Mouse (Mus musculus) hindbrain, embryonic 13.5 days (tissue): ENCODE results near the gene Olfr282. TPM values are rescaled to one million over a fixed set of nuclear protein-coding genes. Genes with fewer than 3 reads are reported as not detected.
"Not testable (repeated sequence)": the region's sequence is repeated elsewhere in the genome, so short reads cannot be mapped to it uniquely, and the experiment has no call there.

Source experiments
- ATAC-seq: fragments of 200-750 bp; cut with Nextera tagmentation; 2 replicates; pipeline ENCODE4 v1.8.0; 2017; ENCODE audit warnings: moderate TSS enrichment; ENCODE audit not compliant: low FRiP score
- H3K27ac ChIP-seq: fragments of 300-500 bp; sonication (generic); 2 replicates; pipeline ENCODE4 v1.5.1; 2015; ENCODE audit warnings: inconsistent platforms, mild to moderate bottlenecking, moderate library complexity
- H3K27me3 ChIP-seq: fragments of 300-500 bp; sonication (generic); 2 replicates; pipeline ENCODE4 v1.6.1; 2015; ENCODE audit warnings: mild to moderate bottlenecking, inconsistent platforms
- H3K36me3 ChIP-seq: fragments of 300-500 bp; sonication (generic); 2 replicates; pipeline ENCODE4 v1.6.1; 2015; ENCODE audit warnings: mild to moderate bottlenecking, inconsistent platforms
- H3K4me1 ChIP-seq: fragments of 300-500 bp; sonication (generic); replicated peaks from 2 replicates; pipeline ENCODE4 v1.6.1; 2015; ENCODE audit warnings: inconsistent platforms
- H3K4me2 ChIP-seq: fragments of 300-500 bp; sonication (generic); 2 replicates; pipeline ENCODE4 v1.6.1; 2015; ENCODE audit warnings: inconsistent platforms, mild to moderate bottlenecking, moderate library complexity
- H3K4me3 ChIP-seq: fragments of 300-500 bp; sonication (generic); 2 replicates; pipeline ENCODE4 v1.5.1; 2015; ENCODE audit warnings: mild to moderate bottlenecking, inconsistent platforms
- H3K9ac ChIP-seq: fragments of 300-500 bp; sonication (generic); 2 replicates; pipeline ENCODE4 v1.6.1; 2015; ENCODE audit warnings: mild to moderate bottlenecking, inconsistent platforms
- H3K9me3 ChIP-seq: fragments of 300-500 bp; sonication (generic); 2 replicates; pipeline ENCODE4 v1.6.1; 2016; ENCODE audit warnings: inconsistent platforms
- WGBS: fragments of 180-500 bp; shearing (Covaris S2); methylation state at CpG from one replicate; pipeline ENCODE4 v1.1.7; 2015; 5-methylcytosine and 5-hydroxymethylcytosine counted together
- polyA plus RNA-seq: library from polyadenylated mRNA; unstranded; fragments of >200 nt; fragmentation: Nextera tagmentation; extraction: Ambion mirVana; gene quantifications from 2 replicates; pipeline ENCODE4 v1.2.1, GENCODE M21; 2015

The Olfr282 gene
- not detected in 2 replicates for polyA plus RNA-seq

DNA sequence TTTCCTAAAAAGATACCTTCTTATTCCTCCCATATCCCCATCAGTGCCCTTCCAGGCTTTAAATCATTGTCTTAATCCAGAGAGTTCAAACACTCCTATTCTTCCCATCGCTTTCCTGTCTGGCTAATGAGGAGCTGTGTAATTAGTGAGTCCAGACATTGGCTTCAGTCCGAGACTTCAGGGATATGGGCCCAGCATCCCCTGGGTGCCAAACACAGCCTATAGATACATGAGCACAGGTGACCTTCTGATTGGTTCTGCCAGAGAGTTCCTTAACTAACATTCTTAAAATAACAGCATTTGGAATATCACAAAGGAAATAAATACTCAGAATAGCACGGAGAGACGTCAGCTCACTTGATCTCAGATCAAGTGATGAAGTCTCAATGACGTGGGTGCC, at the start of gene Olfr282:
Gene Olfr282 (plus strand): TSS at position 301 of the 400 bp plus-strand sequence.
- H3K4me1 ChIP-seq, H3K9me3 ChIP-seq, H3K9ac ChIP-seq, H3K4me3 ChIP-seq, H3K27ac ChIP-seq, H3K27me3 ChIP-seq, ATAC-seq, H3K4me2 ChIP-seq, H3K36me3 ChIP-seq: not testable (repeated sequence)
- 85% methylated on average over 5 of the region's 5 CpGs for WGBS

DNA sequence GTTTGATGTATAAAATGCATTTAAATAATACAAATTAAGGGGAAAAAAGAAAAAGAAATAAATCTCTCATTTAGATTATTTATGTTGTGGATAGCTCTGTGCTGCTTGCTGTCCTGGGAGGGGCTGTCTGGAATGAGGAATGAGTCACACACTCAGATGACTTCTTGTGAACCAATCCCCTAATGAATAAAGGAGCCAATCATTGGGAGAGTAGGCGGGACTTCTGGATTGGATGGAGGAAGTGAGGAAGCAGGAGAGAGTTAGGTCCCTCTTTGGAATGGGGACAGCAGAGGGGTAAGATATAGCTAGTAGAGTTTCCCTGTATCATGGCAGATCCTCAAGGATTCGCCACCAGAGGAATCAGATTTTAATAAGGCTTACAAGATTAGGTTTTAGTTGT, 43.4 kb upstream of the Olfr282 start:
- H3K4me1 ChIP-seq = no peaks in the 10 kb centered on the region
- H3K27me3 ChIP-seq = no peaks in the 10 kb centered on the region
- no peak overlapping the region for H3K4me3 ChIP-seq
- 72% methylated on average over 2 of the region's 2 CpGs for WGBS
- no peak overlapping the region for H3K27ac ChIP-seq
- ATAC-seq = no peak
- no peak overlapping the region for H3K4me2 ChIP-seq
- no peaks in the 10 kb centered on the region for H3K36me3 ChIP-seq
- no peaks in the 10 kb centered on the region for H3K9me3 ChIP-seq
- H3K9ac ChIP-seq = no peak overlapping the region

DNA sequence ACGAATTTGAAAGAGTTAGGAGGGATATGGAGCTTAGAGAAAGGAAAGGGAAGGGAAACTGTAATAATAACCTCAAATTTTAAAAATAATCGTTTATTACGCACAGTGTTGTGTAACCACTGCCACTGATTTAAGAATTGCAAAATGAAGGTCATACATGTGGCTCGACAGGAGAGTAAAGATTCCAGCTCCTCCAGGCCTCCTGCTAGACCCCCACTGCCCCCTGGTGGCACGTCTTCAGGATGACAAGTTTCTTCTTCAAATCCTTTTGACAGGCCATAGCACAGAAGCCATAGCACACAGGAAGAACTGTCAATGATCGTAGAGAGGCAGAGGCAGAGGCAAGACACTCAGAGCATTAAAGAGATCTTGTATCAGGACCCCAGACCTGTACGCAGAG, 41.2 kb upstream of the Olfr282 start:
- ATAC-seq = no peak
- Histone ChIP-seq H3K4me1 (no peaks in the 10 kb centered on the region), H3K27me3 (no peaks in the 10 kb centered on the region), H3K4me2 (no peak overlapping the region), H3K36me3 (no peaks in the 10 kb centered on the region), H3K9me3 (no peaks in the 10 kb centered on the region), H3K4me3 (no peak overlapping the region), H3K9ac (no peak overlapping the region), H3K27ac (no peak overlapping the region)
- 39% methylated on average over 7 of the region's 7 CpGs for WGBS

DNA sequence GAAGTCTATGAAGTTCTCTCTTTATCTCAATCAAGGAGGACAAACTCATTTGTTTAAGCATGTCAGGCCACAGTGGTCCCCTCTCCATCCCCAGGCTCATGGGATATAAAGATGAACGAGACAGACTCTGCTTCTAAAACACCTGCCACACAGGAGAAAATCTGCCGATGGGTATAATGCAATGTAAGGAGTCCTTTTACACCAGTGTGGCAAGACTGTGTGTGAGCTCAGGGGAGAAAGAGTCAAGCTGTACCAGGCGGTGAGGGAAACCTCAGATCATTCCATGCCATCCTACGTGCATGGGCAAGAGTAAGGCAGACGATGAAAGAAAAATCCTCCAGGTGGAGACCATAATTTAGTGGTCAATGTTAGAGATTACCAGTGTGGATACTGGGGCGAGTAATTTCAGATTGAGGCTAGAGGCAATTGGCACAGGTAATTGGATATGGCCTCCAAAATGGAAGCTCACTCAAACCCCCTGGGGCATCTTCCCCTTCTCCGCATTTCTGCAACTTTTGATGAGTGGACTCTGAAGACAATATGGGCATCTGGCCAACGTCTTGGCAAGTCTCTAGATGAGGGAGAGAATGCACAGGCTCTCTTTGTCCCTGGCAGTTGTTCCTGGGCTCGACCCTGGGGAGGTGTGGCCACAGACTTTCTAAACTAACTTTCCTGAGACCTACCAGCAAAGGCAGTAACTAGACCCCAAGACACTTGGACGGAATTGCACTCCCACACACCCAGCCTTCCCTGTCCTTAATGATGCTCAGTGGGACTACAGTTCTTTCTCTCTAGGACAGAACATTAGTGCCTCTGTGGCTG, 39.7 kb upstream of the Olfr282 start:
- Histone ChIP-seq H3K27ac (no peak overlapping the region), H3K4me2 (no peak overlapping the region), H3K9me3 (no peaks in the 10 kb centered on the region), H3K4me1 (no peaks in the 10 kb centered on the region), H3K36me3 (no peaks in the 10 kb centered on the region), H3K4me3 (no peak overlapping the region), H3K9ac (no peak overlapping the region), H3K27me3 (no peaks in the 10 kb centered on the region)
- 80% methylated on average over 10 of the region's 10 CpGs for WGBS
- ATAC-seq = no peak

DNA sequence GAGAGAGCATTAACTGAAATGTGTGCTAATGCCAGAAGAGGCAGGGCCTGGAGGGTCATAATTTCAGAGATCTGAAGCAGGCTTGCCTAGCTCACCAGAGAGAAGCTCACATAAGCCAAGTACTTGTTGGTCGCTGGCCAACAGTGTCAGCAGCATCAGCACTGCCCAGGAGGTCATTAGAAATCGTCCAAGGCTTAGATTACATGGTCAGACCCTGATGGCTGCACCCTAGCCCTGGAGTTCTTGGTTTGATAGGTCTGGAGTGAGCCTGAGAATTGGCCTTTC, 39.2 kb upstream of the Olfr282 start:
- no peaks in the 10 kb centered on the region for H3K9me3 ChIP-seq
- H3K4me2 ChIP-seq = no peak overlapping the region
- H3K27me3 ChIP-seq = no peaks in the 10 kb centered on the region
- H3K36me3 ChIP-seq = no peaks in the 10 kb centered on the region
- no peak overlapping the region for H3K9ac ChIP-seq
- H3K4me3 ChIP-seq = no peak overlapping the region
- whole genome bisulfite sequencing = 49% methylated on average over 2 of the region's 2 CpGs
- no peak overlapping the region for H3K27ac ChIP-seq
- no peaks in the 10 kb centered on the region for H3K4me1 ChIP-seq
- no peak for ATAC-seq

DNA sequence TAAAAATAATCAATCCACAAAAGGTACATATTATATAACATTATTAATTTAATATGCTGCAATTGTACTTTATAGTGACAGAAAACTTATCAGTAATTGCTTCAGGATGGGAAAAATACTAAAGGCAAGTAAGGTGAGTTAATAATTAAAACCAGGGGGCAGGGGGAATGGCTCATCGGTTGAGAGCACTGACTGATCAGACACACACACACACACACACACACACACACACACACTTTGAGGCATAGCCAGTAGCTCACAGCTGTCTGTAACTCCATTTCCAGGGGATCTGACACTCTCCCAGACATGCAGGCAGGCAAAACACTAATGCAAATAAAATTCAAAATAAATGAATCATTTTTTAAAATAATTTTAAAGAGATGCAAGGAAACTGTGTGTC, 33.9 kb upstream of the Olfr282 start:
- no peaks in the 10 kb centered on the region for H3K27me3 ChIP-seq
- H3K9ac ChIP-seq = no peak overlapping the region
- H3K9me3 ChIP-seq = no peaks in the 10 kb centered on the region
- H3K4me2 ChIP-seq = no peak overlapping the region
- ATAC-seq = no peak
- WGBS = 85% methylated on average over 1 of the region's 1 CpGs
- no peak overlapping the region for H3K27ac ChIP-seq
- H3K36me3 ChIP-seq = no peaks in the 10 kb centered on the region
- H3K4me3 ChIP-seq = no peak overlapping the region
- H3K4me1 ChIP-seq = no peaks in the 10 kb centered on the region

DNA sequence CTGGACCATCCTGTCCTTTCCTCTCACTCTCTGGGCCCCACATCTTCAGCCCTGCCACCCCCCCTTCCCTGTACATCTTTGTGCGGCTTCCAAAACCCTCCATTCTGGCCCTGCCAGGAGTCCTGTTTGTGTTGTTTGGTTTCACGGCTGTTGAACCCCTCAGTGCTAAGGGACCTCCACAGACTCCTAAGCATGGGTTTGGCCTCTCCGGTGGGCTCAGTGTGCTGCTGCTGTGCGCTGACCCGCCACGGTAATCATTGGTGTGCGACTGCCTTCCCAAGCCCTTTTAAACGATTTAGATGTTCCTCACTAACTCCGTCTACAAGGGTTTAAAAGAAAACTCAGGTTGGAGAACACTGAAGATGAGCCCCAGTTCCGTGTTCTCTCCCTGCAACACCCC, 28.7 kb upstream of the Olfr282 start:
- WGBS = 88% methylated on average over 10 of the region's 10 CpGs
- Histone ChIP-seq H3K4me1 (no peaks in the 10 kb centered on the region; the same call in 1 of the 2 replicates), H3K9ac (no peak overlapping the region), H3K27me3 (no peaks in the 10 kb centered on the region), H3K4me2 (no peak overlapping the region), H3K4me3 (no peak overlapping the region), H3K9me3 (peaks cover 3% of the 10 kb centered on the region; the same call in 1 of the 2 replicates), H3K36me3 (no peaks in the 10 kb centered on the region), H3K27ac (no peak overlapping the region)
- ATAC-seq = no peak

DNA sequence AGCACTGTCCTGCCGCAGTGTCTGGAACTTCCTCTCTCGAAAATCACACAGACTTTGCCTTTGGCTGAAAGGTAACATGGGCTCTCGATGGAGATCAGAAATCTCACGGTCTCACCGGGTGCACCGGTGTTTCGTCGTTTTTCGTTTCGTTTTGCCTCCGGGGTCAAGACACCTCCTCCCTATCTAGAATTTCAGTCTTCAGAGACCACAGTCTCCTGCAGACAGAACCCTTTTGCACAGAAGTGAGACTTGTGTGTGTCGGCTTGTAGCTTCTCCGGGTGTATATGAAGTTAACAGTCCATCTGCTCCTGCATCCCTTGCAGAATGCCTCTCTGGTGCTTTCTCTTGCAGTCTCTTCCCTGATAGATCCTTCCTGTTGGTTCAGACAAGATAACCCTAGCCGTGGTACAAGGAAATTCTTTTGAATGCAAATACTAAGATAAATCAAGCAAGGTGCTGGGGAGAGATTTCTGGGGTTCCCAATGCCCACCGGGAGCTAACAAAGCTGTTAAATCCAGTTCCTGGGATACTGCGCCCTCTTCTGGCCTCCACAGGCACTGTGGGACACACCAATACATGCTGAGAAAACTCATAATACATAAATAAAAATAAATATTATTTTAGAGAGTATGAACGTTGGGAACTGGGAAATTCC, 22.5 kb upstream of the Olfr282 start:
- Histone ChIP-seq H3K4me1 (no peaks in the 10 kb centered on the region), H3K9me3 (peaks cover 3% of the 10 kb centered on the region; the same call in 1 of the 2 replicates), H3K9ac (no peak overlapping the region), H3K4me3 (no peak overlapping the region), H3K27me3 (no peaks in the 10 kb centered on the region), H3K27ac (no peak overlapping the region), H3K36me3 (no peaks in the 10 kb centered on the region), H3K4me2 (no peak overlapping the region)
- WGBS = 73% methylated on average over 17 of the region's 17 CpGs
- no peak for ATAC-seq

DNA sequence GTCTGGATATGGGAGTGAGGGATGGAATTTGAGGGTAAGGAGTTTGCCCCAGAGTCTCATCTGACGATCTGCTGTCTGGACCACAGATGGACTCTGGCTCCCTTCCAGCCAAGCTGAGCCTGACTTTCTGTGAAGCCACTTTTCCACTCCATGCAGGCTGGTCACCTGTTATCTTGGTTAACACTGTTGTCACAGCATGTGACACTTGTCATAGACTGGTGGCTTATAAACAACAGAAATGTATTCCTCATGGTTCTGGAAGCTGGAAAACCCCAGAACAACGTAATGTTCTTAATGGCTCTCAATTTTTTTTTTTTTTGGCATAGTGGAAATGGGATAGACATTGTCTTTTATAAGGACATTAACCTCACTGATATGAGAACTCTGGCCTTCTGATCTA, 21.4 kb upstream of the Olfr282 start:
- no peak overlapping the region for H3K4me3 ChIP-seq
- 94% methylated on average over 2 of the region's 2 CpGs for WGBS

DNA sequence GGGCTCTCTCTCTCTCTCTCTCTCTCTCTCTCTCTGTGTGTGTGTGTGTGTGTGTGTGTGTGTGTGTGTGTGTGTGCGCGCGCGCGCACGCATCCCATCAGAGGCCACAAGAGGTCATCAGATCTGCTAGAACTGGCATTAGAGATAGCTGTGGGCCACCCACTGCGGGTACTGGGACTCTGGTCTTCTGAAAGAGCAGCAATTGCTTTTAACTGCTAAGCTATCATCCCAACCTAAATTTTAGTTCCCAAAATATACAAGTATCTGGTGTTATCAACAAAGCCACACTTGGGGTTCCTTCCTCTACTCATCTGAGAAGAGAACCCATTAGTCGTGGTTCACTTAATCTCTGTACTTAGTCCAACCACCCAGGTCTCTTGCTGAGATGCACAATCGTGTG, 20.8 kb upstream of the Olfr282 start:
- Histone ChIP-seq H3K9me3 (peaks cover 3% of the 10 kb centered on the region; the same call in 1 of the 2 replicates), H3K4me1 (no peaks in the 10 kb centered on the region), H3K4me2 (no peak overlapping the region), H3K36me3 (no peaks in the 10 kb centered on the region), H3K27ac (no peak overlapping the region), H3K9ac (no peak overlapping the region), H3K4me3 (no peak overlapping the region), H3K27me3 (no peaks in the 10 kb centered on the region)
- no peak for ATAC-seq
- 92% methylated on average over 6 of the region's 9 CpGs for WGBS

More for the DNA sequence above, 21.4 kb upstream of the Olfr282 start:
- H3K27me3 ChIP-seq = no peaks in the 10 kb centered on the region
- no peak for ATAC-seq
- no peak overlapping the region for H3K4me2 ChIP-seq
- no peak overlapping the region for H3K27ac ChIP-seq
- peaks cover 3% of the 10 kb centered on the region; the same call in 1 of the 2 replicates for H3K9me3 ChIP-seq
- no peak overlapping the region for H3K9ac ChIP-seq
- H3K4me1 ChIP-seq = no peaks in the 10 kb centered on the region
- H3K36me3 ChIP-seq = no peaks in the 10 kb centered on the region

DNA sequence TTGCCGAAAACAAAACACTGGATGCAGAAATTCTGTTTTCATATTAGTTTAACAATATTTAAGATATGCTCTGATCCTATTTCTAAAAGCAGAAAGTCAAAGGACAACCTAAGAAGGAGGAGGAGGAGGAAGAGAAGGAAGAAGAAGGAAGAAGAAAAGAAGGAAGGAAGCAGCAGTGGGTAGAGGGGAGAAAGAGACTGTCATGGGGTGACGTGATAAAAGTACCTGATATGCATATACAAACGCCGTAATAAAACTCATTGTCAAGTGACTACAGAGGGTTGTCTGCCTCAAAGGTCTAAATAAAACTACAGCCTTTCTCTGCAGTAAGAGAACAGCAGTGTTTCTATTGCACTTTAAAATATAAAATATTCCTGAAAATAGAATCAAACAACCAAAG, 15.0 kb upstream of the Olfr282 start:
- Histone ChIP-seq H3K4me3 (no peak overlapping the region), H3K27ac (no peak overlapping the region), H3K4me1 (no peaks in the 10 kb centered on the region), H3K9ac (no peak overlapping the region), H3K9me3 (no peaks in the 10 kb centered on the region), H3K4me2 (no peak overlapping the region), H3K27me3 (no peaks in the 10 kb centered on the region), H3K36me3 (no peaks in the 10 kb centered on the region)
- WGBS = 83% methylated on average over 4 of the region's 4 CpGs
- no peak for ATAC-seq

DNA sequence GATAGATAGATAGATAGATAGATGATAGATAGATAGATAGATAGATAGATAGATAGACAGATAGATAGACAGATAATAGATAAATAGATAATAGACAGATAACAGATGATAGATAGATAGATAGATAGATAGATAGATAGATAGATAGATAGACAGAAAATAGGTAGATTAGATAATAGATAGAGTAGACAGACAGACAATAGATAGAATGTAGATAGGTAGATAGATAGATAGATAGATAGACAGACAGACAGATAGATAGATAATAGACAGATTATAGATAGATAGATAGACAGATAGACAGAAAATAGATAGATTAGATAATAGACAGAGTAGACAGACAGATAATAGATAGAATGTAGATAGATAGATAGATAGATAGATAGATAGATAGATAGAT, 14.2 kb upstream of the Olfr282 start:
- not testable (repeated sequence) for H3K27ac ChIP-seq, H3K4me2 ChIP-seq, H3K4me3 ChIP-seq, H3K4me1 ChIP-seq, H3K36me3 ChIP-seq, ATAC-seq, H3K9ac ChIP-seq, H3K9me3 ChIP-seq, H3K27me3 ChIP-seq

DNA sequence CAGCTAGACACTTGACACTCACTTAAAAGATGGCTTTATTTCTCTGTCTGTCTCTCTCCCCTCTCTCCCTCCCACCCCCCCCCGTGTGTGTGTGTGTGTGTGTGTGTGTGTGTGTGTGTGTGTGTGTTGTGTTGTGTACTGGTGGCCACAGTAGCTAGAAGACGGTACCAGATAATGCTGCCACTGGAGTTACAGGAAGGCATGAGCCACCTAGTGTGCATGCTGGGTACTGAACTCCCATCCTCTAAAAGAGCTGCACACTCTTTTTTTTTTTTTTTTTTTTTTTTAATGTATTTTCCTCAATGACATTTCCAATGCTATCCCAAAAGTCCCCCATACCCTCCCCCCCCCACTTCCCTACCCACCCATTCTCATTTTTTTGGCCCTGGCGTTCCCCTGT, 13.7 kb upstream of the Olfr282 start:
- H3K4me2 ChIP-seq = not testable (repeated sequence)

More for the DNA sequence above, 13.7 kb upstream of the Olfr282 start:
- WGBS = 63% methylated on average over 2 of the region's 3 CpGs
- not testable (repeated sequence) for H3K9ac ChIP-seq, H3K36me3 ChIP-seq, ATAC-seq, H3K27me3 ChIP-seq, H3K4me3 ChIP-seq, H3K4me1 ChIP-seq, H3K9me3 ChIP-seq, H3K27ac ChIP-seq
